Mouse (Mus musculus) liver, adult 2 months (tissue): ENCODE data around the gene Mrgprg. TPM values are rescaled to one million over a fixed set of nuclear protein-coding genes. Genes with fewer than 3 reads are reported as not detected.

Experiments
- DNase-seq: peaks from one replicate; pipeline ENCODE4 v3.0.0-alpha.2; 2011; ENCODE audit warnings: low read depth, low spot score; ENCODE audit errors: extremely low read depth
- H3K27ac ChIP-seq: fragments of 200-500 bp; replicated peaks from 2 replicates; pipeline ENCODE4 v1.5.1; 2012; ENCODE audit warnings: low read depth, mild to moderate bottlenecking, control low read depth, inconsistent platforms, low read length; ENCODE audit not compliant: insufficient read depth
- H3K27me3 ChIP-seq: fragments of 200-500 bp; 2 replicates; pipeline ENCODE4 v1.6.1; 2012; ENCODE audit warnings: mild to moderate bottlenecking, moderate library complexity, low read length, inconsistent platforms; ENCODE audit not compliant: control insufficient read depth, insufficient read depth
- H3K36me3 ChIP-seq: fragments of 200-500 bp; 2 replicates; pipeline ENCODE4 v1.6.1; 2012; ENCODE audit warnings: low read length, inconsistent platforms; ENCODE audit not compliant: control insufficient read depth, insufficient read depth
- H3K4me1 ChIP-seq: fragments of 200-500 bp; 2 replicates; pipeline ENCODE4 v1.6.1; 2011; ENCODE audit warnings: low read length; ENCODE audit not compliant: control insufficient read depth, insufficient read depth
- H3K4me3 ChIP-seq: fragments of 200-500 bp; 2 replicates; pipeline ENCODE4 v1.5.1; 2011; ENCODE audit warnings: low read depth, mild to moderate bottlenecking, control low read depth, low read length, moderate library complexity; ENCODE audit not compliant: insufficient read depth
- H3K79me2 ChIP-seq: fragments of 200-500 bp; 2 replicates; pipeline ENCODE4 v1.6.1; 2012; ENCODE audit warnings: inconsistent platforms, mild to moderate bottlenecking, low read length, moderate library complexity; ENCODE audit not compliant: control insufficient read depth, insufficient read depth
- H3K9ac ChIP-seq: fragments of 200-500 bp; 2 replicates; pipeline ENCODE4 v1.6.1; 2012; ENCODE audit warnings: low read depth, mild to moderate bottlenecking, control low read depth, inconsistent platforms, low read length
- CTCF ChIP-seq: fragments of 200-500 bp; IDR thresholded peaks from 2 replicates; pipeline ENCODE4 v1.5.1; 2011; ENCODE audit warnings: low read depth, low read length, control low read depth
- POLR2A ChIP-seq: fragments of 200-500 bp; IDR thresholded peaks from 2 replicates; pipeline ENCODE4 v1.6.1; 2011; ENCODE audit warnings: low read length, control low read depth; ENCODE audit not compliant: insufficient read depth; ENCODE audit errors: extremely low read depth
- WGBS: fragments of 180-500 bp; shearing (Covaris S2); methylation state at CpG from one replicate; pipeline ENCODE4 v1.1.7; 2018; 5-methylcytosine and 5-hydroxymethylcytosine counted together
- polyA plus RNA-seq: library from polyadenylated mRNA; depleted of rRNA; stranded (reverse); fragments of >200 nt; gene quantifications from 2 replicates; pipeline ENCODE4 v1.2.3, GENCODE M21; 2012
- total RNA-seq: library from RNA; depleted of rRNA; stranded (reverse); fragments of >200 nt; gene quantifications from 2 replicates; pipeline ENCODE4 v1.2.3, GENCODE M21; 2014

The Mrgprg gene
- total and polyA plus RNA-seq, 2 experiments: not detected

DNA sequence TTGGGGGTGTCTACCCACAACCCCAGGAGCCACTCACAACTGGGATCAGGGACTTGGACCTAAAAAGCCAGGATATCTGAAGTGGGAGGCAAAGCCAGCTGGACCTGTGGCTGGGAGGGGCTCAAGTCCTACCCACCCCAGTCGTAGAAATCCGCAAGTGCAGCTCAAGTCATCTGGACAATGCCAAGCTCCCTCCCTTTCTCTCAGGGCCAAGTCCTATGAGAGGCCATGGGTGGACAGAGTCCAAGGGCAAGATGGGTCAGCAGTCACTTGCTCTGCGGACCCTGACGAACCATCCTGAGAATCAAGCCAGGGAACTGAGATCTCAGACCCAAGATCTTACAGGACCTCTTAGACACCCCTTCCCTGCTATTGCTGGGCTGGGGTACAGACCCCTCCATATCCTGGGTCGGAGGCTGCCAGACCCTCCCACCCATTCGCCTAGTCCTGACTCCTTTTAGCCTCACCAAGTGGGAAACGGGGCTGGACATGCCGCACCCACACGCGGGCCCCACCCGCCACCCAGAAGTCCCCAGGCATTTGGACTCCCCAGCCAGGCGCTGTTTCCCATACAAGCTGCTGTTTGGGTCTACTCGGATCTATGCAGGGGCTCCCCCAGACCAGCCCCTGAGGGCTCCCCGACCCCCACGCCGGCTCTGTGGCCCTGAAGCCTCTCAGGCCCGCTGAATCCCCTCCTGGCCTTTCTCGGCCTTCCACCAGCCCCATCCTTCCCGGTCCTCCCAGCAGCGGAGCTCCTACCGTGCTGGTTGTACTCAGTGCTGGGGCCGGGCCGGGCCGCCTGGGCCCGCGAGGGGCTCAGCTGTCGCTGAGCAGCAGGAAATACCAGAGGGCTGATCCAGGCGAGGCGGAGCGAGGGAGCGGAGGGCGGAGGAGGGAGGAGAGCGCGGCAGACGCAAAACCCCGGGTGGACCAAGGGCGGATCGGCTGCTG, 27.0 kb downstream of the Mrgprg start:
- H3K9ac ChIP-seq: peak overlapping the region; percentile 53

DNA sequence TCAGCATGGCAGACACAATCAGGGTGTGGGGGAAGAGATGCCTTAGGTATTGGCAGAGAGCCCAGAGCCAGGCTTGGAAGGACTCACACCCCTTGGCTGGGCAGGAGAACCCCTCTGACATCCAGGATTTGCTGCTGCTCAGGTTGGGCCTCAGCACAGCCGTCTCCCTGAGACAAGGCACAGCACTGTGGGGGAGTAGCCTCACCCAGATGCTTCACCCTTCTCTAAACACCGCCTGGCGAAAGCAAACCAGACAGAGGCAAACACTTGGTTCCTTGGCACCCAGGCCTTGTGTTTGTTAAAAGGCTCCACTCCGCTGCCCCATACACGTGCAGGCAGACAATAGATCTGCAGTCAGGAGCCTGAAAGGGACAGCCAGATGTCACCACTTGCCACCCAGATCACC, 28.2 kb downstream of the Mrgprg start:
- TF ChIP-seq POLR2A (no peak), CTCF (no peak)
- no peak overlapping the region for H3K27ac ChIP-seq
- WGBS: 82% methylated on average over 5 of the region's 5 CpGs
- H3K4me1 ChIP-seq: no peaks in the 10 kb centered on the region
- H3K4me3 ChIP-seq: no peak overlapping the region
- no peak overlapping the region for H3K9ac ChIP-seq
- no peaks in the 10 kb centered on the region for H3K79me2 ChIP-seq
- H3K27me3 ChIP-seq: no peaks in the 10 kb centered on the region
- DNase-seq: no peak
- H3K36me3 ChIP-seq: no peaks in the 10 kb centered on the region

More for the DNA sequence above, 27.0 kb downstream of the Mrgprg start:
- Histone ChIP-seq H3K4me1 (no peaks in the 10 kb centered on the region), H3K79me2 (no peaks in the 10 kb centered on the region), H3K27ac (no peak overlapping the region), H3K27me3 (no peaks in the 10 kb centered on the region), H3K4me3 (peak overlapping the region; percentile 59), H3K36me3 (no peaks in the 10 kb centered on the region)
- DNase-seq: no peak
- 13% methylated on average over 38 of the region's 38 CpGs for WGBS
- TF ChIP-seq POLR2A: 0 out of 2 replicates have a peak, but pooled peaks have one; percentile 40
- no peak for TF ChIP-seq CTCF

DNA sequence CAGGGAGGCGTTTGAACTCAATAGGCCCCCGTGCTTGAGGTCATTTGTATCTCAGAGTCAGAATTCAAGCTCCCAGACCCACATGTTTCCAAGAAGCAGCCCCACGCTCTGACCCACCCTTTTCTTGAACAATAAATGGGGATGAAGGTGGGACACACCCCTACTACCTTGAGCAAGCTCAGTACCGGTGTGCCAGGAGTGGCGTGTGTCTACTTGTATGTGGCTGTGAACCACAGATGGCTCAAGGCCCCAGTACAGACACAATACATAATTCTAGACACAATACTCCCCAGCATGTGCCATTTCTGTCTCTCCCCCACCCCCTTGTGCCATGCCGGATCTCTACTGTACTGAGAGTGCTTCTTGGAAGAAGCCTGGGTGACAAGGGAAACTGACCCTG, 28.6 kb downstream of the Mrgprg start:
- H3K27me3 ChIP-seq: no peaks in the 10 kb centered on the region
- no peaks in the 10 kb centered on the region for H3K79me2 ChIP-seq
- no peaks in the 10 kb centered on the region for H3K36me3 ChIP-seq
- no peak overlapping the region for H3K27ac ChIP-seq
- DNase-seq: no peak
- no peak overlapping the region for H3K9ac ChIP-seq
- H3K4me1 ChIP-seq: no peaks in the 10 kb centered on the region
- no peak for TF ChIP-seq POLR2A
- no peak for TF ChIP-seq CTCF
- WGBS: 87% methylated on average over 6 of the region's 6 CpGs
- no peak overlapping the region for H3K4me3 ChIP-seq

DNA sequence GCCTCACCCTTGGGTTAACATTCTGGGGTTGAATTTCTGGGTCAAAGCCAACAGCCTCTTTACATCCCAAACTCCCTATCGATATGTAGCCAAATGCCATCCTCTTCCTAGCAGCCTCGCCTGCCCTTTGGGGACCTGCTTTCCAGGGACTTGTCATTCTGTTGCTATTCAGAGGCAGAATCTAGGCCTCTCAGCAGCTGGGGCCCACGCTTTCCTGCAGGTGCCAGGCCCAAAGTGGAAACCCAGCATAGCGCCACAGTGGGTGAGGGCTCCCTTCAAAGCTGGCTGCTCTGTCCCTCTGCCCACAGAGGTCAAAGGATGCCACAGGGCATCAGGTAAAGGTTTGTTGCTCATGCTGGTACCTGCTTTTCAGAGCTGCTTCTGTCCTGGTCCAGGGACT, 33.0 kb downstream of the Mrgprg start:
- H3K4me3 ChIP-seq: no peak overlapping the region
- H3K27ac ChIP-seq: no peak overlapping the region
- H3K4me1 ChIP-seq: no peaks in the 10 kb centered on the region
- H3K79me2 ChIP-seq: no peaks in the 10 kb centered on the region
- H3K9ac ChIP-seq: no peak overlapping the region
- 95% methylated on average over 4 of the region's 4 CpGs for WGBS
- H3K27me3 ChIP-seq: no peaks in the 10 kb centered on the region
- no peaks in the 10 kb centered on the region for H3K36me3 ChIP-seq
- TF ChIP-seq CTCF: no peak
- TF ChIP-seq POLR2A: no peak
- DNase-seq: no peak

DNA sequence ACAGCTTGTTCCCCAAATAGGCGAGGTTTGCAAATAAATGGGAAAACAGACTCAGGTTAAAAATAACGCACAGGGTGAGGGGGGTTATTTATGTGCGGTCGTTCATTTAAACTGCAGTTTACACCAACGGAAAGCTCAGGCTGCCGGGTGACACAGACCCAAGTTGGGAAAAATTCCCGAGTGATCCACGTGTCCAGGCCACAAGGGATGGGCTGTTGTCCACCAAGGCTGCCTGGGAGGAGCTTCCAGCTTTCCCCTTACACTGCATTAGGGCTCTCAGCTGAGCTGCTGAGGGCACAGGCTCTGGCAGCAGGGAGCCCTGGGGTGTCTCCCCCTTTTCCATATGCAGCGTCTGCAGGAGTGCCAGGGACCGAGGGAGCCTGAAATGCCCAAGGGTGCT, 36.9 kb downstream of the Mrgprg start:
- DNase-seq: no peak
- H3K79me2 ChIP-seq: no peaks in the 10 kb centered on the region

DNA sequence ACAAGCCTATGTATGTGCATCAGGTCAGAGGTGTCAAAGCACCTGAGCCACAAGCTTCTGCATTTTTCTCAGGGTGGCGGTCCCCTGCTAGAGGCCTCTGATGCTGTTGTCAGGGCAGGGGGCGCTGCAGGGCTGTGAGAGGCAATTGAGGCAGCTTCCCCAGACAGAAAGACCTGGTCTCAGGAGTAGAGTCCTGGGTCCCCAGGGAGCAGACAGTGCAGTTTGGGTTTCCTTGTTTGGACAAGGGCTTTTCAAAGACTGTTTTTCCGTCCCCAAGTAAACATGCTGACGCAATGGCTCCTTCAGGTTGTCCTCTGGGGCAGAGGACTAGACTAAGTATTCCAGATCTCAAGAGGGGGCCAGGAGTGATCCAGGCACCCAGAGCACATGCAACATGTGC, 40.4 kb downstream of the Mrgprg start:
- Histone ChIP-seq H3K9ac (no peak overlapping the region), H3K27me3 (no peaks in the 10 kb centered on the region), H3K79me2 (no peaks in the 10 kb centered on the region), H3K27ac (no peak overlapping the region), H3K36me3 (no peaks in the 10 kb centered on the region), H3K4me1 (no peaks in the 10 kb centered on the region), H3K4me3 (no peak overlapping the region)
- DNase-seq: no peak
- TF ChIP-seq CTCF (peak; percentile 32; the same call in 1 of the 2 replicates), POLR2A (no peak)
- WGBS: 70% methylated on average over 4 of the region's 4 CpGs

More for the DNA sequence above, 36.9 kb downstream of the Mrgprg start:
- 80% methylated on average over 10 of the region's 10 CpGs for WGBS
- no peaks in the 10 kb centered on the region for H3K27me3 ChIP-seq
- H3K9ac ChIP-seq: no peak overlapping the region
- H3K27ac ChIP-seq: no peak overlapping the region
- H3K4me1 ChIP-seq: no peaks in the 10 kb centered on the region
- TF ChIP-seq CTCF (no peak), POLR2A (no peak)
- no peaks in the 10 kb centered on the region for H3K36me3 ChIP-seq
- H3K4me3 ChIP-seq: no peak overlapping the region
